Mouse (Mus musculus): ENCODE results near the gene Tmppe.

GRCm38 (mm10) chr9:114426201-114426600 lies 25.3 kb downstream of the Tmppe start:
- no peak for TF ChIP-seq CTCF (IDR thresholded peaks at IDR 0.05; ENCODE audit: extremely low read depth, insufficient read depth, low read length)
- no peak for TF ChIP-seq POLR2A (IDR thresholded peaks at IDR 0.05; ENCODE audit: extremely low read depth, insufficient read depth, low read length)

Data from cortical plate, adult 2 months (tissue).